Mouse (Mus musculus): ENCODE measurements around the gene Tomt. TPM values are rescaled to one million over a fixed set of nuclear protein-coding genes. Genes with fewer than 3 reads are reported as not detected.

The Tomt gene
- polyA plus RNA-seq, 1 experiment: 0.19 TPM

GRCm38 (mm10) chr7:101884160-101884559 is 22.0 kb downstream of the Tomt start:
- no peak overlapping the region for H3K4me3 ChIP-seq (ENCODE audit: insufficient read depth, low read length)
- H3K27ac ChIP-seq (ENCODE audit: insufficient read depth, low read length): no peak overlapping the region
- H3K4me1 ChIP-seq (ENCODE audit: control insufficient read depth, insufficient read depth, low read length): no peaks in the 10 kb centered on the region
- TF ChIP-seq CTCF (IDR thresholded peaks at IDR 0.05; ENCODE audit: extremely low read depth, insufficient read depth, low read length) (no peak), POLR2A (IDR thresholded peaks at IDR 0.05; ENCODE audit: extremely low read depth, insufficient read depth, low read length) (no peak)

- Histone ChIP-seq H3K4me1 (ENCODE audit: control insufficient read depth, insufficient read depth, low read length) (no peaks in the 10 kb centered on the region), H3K4me3 (ENCODE audit: insufficient read depth, low read length) (no peak overlapping the region), H3K27ac (ENCODE audit: insufficient read depth, low read length) (no peak overlapping the region)
- TF ChIP-seq POLR2A (IDR thresholded peaks at IDR 0.05; ENCODE audit: extremely low read depth, insufficient read depth, low read length) (no peak), CTCF (IDR thresholded peaks at IDR 0.05; ENCODE audit: extremely low read depth, insufficient read depth, low read length) (no peak)
Observed at GRCm38 (mm10) chr7:101882413-101883154, 23.6 kb downstream of the Tomt start.

- H3K27ac ChIP-seq (ENCODE audit: insufficient read depth, low read length): no peak overlapping the region
- no peaks in the 10 kb centered on the region for H3K4me1 ChIP-seq (ENCODE audit: control insufficient read depth, insufficient read depth, low read length)
- TF ChIP-seq CTCF (IDR thresholded peaks at IDR 0.05; ENCODE audit: extremely low read depth, insufficient read depth, low read length): no peak
- TF ChIP-seq POLR2A (IDR thresholded peaks at IDR 0.05; ENCODE audit: extremely low read depth, insufficient read depth, low read length): no peak
- no peak overlapping the region for H3K4me3 ChIP-seq (ENCODE audit: insufficient read depth, low read length)
Observed at GRCm38 (mm10) chr7:101880855-101881254, 25.3 kb downstream of the Tomt start.

GRCm38 (mm10) chr7:101875978-101876377 is 30.2 kb downstream of the Tomt start:
- H3K27ac ChIP-seq (ENCODE audit: insufficient read depth, low read length): no peak overlapping the region
- TF ChIP-seq CTCF (IDR thresholded peaks at IDR 0.05; ENCODE audit: extremely low read depth, insufficient read depth, low read length) (no peak), POLR2A (IDR thresholded peaks at IDR 0.05; ENCODE audit: extremely low read depth, insufficient read depth, low read length) (no peak)
- no peaks in the 10 kb centered on the region for H3K4me1 ChIP-seq (ENCODE audit: control insufficient read depth, insufficient read depth, low read length)
- no peak overlapping the region for H3K4me3 ChIP-seq (ENCODE audit: insufficient read depth, low read length)

GRCm38 (mm10) chr7:101871296-101871695 is 34.9 kb downstream of the Tomt start:
- TF ChIP-seq POLR2A (IDR thresholded peaks at IDR 0.05; ENCODE audit: extremely low read depth, insufficient read depth, low read length): no peak
- TF ChIP-seq CTCF (IDR thresholded peaks at IDR 0.05; ENCODE audit: extremely low read depth, insufficient read depth, low read length): no peak
- no peak overlapping the region for H3K4me3 ChIP-seq (ENCODE audit: insufficient read depth, low read length)
- peaks cover 2% of the 10 kb centered on the region; the same call in 1 of the 2 replicates for H3K4me1 ChIP-seq (ENCODE audit: control insufficient read depth, insufficient read depth, low read length)
- H3K27ac ChIP-seq (ENCODE audit: insufficient read depth, low read length): no peak overlapping the region

- H3K4me1 ChIP-seq (ENCODE audit: control insufficient read depth, insufficient read depth, low read length): peaks cover 2% of the 10 kb centered on the region; the same call in 1 of the 2 replicates
- TF ChIP-seq POLR2A (IDR thresholded peaks at IDR 0.05; ENCODE audit: extremely low read depth, insufficient read depth, low read length) (no peak), CTCF (IDR thresholded peaks at IDR 0.05; ENCODE audit: extremely low read depth, insufficient read depth, low read length) (no peak)
- H3K27ac ChIP-seq (ENCODE audit: insufficient read depth, low read length): no peak within 1 kb of the TSS
- H3K4me3 ChIP-seq (ENCODE audit: insufficient read depth, low read length): no peak within 1 kb of the TSS
Observed at GRCm38 (mm10) chr7:101870629-101871028, 35.5 kb downstream of the Tomt start, which contains the start of gene Folr1. Folr1 (minus strand) TSS chr7:101870788.

- Histone ChIP-seq H3K4me1 (ENCODE audit: control insufficient read depth, insufficient read depth, low read length) (peaks cover 2% of the 10 kb centered on the region; the same call in 1 of the 2 replicates), H3K27ac (ENCODE audit: insufficient read depth, low read length) (no peak overlapping the region), H3K4me3 (ENCODE audit: insufficient read depth, low read length) (no peak overlapping the region)
- TF ChIP-seq POLR2A (IDR thresholded peaks at IDR 0.05; ENCODE audit: extremely low read depth, insufficient read depth, low read length): no peak
- no peak for TF ChIP-seq CTCF (IDR thresholded peaks at IDR 0.05; ENCODE audit: extremely low read depth, insufficient read depth, low read length)
Observed at GRCm38 (mm10) chr7:101869163-101869500, 37.0 kb downstream of the Tomt start.

GRCm38 (mm10) chr7:101868241-101869162 is 37.7 kb downstream of the Tomt start:
- Histone ChIP-seq H3K4me3 (ENCODE audit: insufficient read depth, low read length) (no peak overlapping the region), H3K4me1 (ENCODE audit: control insufficient read depth, insufficient read depth, low read length) (peaks cover 2% of the 10 kb centered on the region; the same call in 1 of the 2 replicates), H3K27ac (ENCODE audit: insufficient read depth, low read length) (no peak overlapping the region)
- TF ChIP-seq CTCF (IDR thresholded peaks at IDR 0.05; ENCODE audit: extremely low read depth, insufficient read depth, low read length) (no peak), POLR2A (IDR thresholded peaks at IDR 0.05; ENCODE audit: extremely low read depth, insufficient read depth, low read length) (no peak)

- Histone ChIP-seq H3K27ac (ENCODE audit: insufficient read depth, low read length) (no peak overlapping the region), H3K4me3 (ENCODE audit: insufficient read depth, low read length) (no peak overlapping the region), H3K4me1 (ENCODE audit: control insufficient read depth, insufficient read depth, low read length) (peaks cover 2% of the 10 kb centered on the region; the same call in 1 of the 2 replicates)
- no peak for TF ChIP-seq POLR2A (IDR thresholded peaks at IDR 0.05; ENCODE audit: extremely low read depth, insufficient read depth, low read length)
- TF ChIP-seq CTCF (IDR thresholded peaks at IDR 0.05; ENCODE audit: extremely low read depth, insufficient read depth, low read length): no peak
Observed at GRCm38 (mm10) chr7:101867482-101867881, 38.7 kb downstream of the Tomt start.
